Mouse (Mus musculus): ENCODE measurements around the gene Smco1.
"Not testable (repeated sequence)": the region's sequence is repeated elsewhere in the genome, so short reads cannot be mapped to it uniquely, and the experiment has no call there.

Gene Smco1

DNA sequence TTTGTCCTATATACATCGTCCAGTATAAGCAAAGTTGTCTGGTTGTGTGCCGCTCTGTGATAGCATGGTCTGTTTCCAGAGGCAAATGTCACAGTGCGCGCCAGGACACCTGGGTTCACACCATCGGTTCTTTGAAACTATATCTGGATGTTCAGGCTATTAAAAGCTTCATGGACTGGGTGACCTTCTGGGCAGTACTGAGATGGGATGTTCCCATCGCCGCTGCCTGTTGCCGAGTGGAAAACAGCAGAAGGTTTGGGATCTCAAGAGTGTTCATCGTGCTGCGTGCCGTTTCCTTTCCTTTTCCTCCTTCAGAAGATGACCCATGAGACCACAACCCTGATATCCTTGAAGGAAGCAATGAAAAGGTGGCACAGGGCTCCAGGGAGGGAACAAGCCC, at the start of gene Smco1:
TSS of gene Smco1 (plus strand) at position 178 of the 400 bp plus-strand sequence.
- DNase-seq (ENCODE audit: low read depth, low spot score), result no peak

DNA sequence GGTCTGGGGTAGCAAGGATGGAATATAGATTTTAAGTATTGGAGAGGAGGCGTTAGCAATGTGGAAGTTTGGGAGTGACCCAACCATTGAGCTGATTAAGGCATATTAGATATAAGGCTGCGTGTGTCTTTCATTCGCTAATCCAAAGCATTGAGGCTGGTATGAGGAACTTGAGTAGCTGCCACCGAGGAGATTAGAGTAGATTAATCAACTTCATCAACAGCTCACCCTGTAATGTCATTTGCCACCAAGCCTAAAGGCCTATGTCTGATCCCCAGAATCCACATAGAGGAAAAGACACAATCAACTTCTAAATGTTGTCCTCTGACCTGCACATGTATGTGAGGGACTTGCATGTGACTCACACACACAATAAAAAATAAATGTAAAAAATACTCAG, 49.5 kb upstream of the Smco1 start:
- DNase-seq (ENCODE audit: low read depth, low spot score), result no peak

DNA sequence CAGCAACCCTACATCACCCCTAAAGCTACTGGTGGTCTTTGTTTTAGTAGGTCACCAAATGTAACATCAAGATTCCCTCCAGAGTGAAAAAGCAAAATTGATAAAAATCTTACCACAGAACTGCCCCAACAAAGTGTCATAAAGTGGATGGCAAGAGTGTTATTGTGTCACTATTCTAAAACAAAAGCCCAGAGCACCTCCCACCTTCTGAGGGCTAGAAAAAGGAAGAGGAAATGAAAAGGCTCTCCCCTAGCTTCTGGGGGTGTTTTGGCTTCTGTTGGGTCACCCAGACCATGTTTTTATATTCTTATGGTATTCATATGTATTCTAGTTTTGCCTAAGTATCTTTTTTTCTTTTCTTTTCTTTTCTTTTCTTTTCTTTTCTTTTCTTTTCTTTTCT, 48.9 kb upstream of the Smco1 start:
- no peak for DNase-seq (ENCODE audit: low read depth, low spot score)

DNA sequence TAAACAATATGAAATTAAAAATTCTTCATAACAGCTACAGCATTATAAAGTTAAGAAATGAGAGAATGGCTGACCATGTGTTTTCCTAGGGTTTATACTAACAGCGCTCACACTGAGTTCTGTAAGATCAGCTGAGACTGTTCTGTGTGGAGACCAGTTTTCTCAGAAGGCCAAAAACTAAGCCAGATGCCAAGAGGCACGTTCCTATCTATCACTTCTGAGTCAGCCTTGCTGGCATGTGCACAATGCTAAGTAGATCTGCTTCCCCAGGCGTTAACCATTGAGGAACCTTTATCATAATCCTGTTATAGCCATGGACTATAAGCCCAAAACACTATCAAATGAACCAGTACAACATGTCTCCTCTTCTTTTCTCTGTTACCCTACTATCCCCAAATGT, 39.2 kb upstream of the Smco1 start:
- peak; percentile 43 for DNase-seq (ENCODE audit: low read depth, low spot score)

DNA sequence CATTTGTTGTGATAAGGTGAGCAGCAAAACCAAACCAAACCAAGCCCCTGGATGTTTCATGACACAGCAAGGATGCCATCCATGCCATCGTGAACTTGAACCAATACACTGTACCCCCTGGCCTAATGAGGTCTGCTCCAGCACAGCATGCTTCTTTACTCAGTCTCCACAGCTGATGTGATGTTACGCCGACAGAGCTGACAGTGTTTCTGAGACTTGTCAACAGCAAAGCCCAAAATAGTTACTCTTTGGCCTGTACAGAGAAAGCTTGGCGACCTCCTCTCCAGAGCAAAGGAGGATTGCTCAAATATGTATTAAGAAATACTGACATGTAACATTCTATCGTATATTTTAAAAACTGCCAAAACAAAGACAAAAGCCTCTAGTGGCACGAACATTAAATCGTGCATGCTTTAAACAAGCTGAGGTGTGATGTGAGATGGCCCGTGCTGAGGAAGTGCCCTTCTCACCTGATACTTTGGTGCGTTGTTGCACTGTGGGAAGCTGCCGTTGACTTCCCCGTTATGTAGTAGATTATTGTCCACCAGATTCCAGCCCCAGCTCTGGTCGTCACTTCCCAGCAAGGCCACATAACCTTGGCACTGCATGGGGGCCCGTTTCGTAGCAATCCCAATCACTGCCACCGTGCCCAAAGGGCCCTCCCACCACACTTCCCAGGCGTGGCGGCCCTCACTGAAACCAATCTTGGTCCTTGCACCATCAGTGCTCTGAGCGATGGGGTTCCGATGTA, 33.2 kb upstream of the Smco1 start:
- DNase-seq (ENCODE audit: low read depth, low spot score), result no peak

DNA sequence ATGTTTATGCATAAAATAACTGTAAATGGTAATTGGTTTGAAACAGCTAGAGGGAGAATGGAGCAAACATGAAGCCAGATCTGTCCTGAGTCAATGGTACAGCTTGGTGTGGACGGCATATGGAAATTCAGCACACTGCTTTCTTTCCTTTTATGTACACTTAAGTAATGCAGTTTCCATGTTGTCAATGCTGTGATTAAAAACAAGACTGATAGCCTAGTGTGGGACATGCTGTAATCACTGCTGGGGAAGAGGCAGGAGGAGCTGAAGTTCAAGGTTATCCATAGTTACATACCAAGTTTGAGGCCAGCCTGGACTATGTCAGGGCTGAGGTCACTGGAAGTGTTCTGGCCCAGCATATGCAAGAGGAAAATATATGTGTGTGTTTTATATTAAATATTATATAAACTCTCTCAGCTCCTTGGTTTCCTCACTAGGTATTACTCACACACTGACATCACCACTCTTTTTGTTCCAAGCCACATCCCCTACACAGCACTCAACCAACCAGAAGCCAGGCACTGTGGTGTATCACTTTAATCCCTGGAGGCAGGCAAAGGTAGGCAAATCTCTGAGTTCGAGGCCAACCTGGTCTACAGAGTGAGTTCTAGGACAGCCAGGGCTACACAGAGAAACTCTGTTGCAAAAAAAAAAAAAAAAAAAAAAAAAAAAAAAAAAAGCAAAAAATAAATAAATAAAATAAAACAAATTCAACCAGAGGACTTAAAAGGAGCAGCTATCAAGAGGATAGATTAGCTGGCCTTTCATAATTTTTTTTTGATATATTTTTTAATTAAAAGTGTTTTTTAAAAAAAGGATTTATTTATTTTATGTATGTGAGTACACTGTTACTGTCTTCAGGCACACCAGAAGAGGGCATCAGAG, 31.6 kb upstream of the Smco1 start:
- DNase-seq (ENCODE audit: low read depth, low spot score), result peak; percentile 76

DNA sequence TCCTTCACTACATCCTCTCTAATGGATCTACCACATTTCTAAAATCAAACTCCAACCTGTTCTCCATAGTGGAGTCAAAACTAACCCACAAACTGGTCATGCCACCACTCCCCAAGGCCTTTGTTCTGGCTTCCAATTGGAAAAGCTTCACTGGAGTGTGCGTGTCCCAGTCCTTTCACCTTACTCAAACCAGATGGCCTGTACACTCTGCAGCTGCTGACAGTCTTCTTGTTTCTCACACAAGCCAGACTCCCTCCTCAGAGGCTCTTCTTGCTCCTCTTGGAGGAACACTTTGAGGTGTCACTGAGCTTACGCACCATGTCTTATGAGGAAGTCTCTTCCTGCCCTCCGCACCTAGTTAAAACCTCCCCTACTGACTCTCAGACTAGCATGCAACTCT, 27.4 kb upstream of the Smco1 start:
- DNase-seq (ENCODE audit: low read depth, low spot score), result no peak

DNA sequence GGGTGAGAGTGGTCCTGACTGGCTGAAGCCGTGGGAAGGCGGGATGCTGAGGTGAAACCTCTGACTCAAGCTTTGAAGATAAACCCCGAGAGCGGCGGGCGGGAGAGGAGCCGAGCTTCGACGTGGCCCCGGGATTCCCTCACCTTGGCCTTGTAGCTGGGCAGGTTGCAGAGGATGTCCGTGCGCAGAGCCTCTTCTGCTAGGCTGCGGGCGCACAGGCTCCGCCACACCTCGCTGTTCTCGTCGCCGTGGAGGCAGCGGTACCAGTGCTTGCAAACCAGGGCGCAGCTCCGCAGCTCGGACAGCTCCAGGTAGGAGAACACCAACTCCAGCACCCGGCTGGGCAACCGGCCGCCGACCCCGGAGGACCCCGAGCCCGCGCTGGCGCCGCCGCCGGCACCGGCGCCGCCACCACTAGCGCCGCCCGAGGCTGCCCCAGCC, 24.9 kb upstream of the Smco1 start:
- peak; percentile 60 for DNase-seq (ENCODE audit: low read depth, low spot score)

DNA sequence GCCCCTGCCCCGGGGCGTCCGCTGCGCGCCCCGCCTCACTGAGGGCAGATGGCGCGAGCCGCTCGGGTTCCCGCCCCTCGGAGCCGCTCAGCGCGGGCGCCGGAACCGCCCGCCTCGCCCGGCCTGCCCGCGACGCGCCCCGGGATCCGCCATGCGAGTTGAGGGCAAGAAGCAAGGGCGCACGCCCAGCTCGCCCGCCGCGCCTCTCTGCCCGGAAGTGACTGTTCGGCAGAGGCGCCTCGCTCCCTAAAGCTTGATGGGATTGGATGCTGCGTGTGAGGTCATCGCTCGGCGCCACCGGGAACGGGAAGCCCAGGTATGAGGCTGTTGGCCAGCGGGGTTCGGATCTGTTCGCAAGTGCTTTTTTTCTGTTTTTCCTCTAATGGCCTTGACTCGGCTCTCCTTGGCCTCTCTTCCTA, 24.3 kb upstream of the Smco1 start, which contains the start of the genes Fbxo45 and Wdr53:
TSS of gene Fbxo45 (minus strand) at position 207 of the 419 bp plus-strand sequence.
TSS of gene Wdr53 (plus strand) at position 276 of the 419 bp plus-strand sequence.
- DNase-seq (ENCODE audit: low read depth, low spot score), result peak; percentile 97

DNA sequence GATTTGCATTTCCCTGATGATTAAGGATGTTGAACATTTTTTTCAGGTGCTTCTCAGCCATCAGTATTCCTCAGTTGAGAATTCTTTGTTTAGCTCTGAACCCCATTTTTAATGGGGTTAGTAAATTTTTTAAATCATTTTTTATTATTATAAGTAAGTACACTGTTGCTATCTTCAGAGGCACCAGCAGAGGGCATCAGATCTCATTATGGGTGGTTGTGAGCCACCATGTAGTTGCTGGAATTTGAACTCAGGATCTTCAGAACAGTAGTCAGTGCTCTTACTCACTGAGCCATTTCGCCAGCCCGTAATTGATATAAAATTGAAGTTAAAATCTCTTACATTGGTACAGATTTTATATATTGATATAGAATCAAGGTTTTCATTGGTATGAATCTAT, 7.0 kb upstream of the Smco1 start:
- peak; percentile 73 for DNase-seq (ENCODE audit: low read depth, low spot score)

DNA sequence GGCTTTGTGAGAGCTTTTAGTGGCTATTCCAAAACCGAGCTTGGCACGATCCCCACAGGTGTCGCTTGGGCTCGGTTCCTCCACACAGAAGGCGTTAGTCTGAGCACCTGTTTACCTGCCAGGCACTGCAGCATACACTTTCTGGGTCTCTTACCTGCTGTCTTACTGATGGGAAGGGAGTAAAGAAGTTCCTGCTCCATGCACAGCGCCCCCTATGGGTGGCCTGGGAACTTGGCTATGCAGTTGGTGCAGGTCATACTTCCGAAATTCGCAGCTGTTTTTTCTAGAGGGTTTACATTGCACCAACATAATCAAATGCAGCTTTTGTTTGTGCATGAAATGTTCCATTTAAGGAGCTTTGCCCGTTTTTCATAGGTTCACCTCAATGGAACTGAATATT, 2.1 kb downstream of the Smco1 start:
- DNase-seq (ENCODE audit: low read depth, low spot score), result no peak

DNA sequence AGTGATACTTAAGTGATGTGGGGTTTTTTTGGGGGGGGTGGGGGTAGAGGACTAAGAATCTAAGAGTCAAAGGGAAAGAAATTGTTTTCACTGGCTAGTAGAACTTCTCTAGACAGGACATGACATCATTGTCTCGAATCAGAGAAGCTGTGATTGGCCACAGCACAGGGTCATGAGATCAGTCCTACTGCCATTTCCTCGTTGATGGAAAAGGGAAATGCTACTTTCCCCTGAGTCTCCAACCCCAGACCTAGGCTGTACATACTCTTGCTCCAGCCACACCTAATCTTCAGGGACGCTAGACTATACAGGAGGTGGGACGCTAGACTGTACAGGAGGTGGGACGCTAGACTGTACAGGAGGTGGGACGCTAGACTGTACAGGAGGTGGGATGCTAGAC, 3.8 kb downstream of the Smco1 start:
- no peak for DNase-seq (ENCODE audit: low read depth, low spot score)

DNA sequence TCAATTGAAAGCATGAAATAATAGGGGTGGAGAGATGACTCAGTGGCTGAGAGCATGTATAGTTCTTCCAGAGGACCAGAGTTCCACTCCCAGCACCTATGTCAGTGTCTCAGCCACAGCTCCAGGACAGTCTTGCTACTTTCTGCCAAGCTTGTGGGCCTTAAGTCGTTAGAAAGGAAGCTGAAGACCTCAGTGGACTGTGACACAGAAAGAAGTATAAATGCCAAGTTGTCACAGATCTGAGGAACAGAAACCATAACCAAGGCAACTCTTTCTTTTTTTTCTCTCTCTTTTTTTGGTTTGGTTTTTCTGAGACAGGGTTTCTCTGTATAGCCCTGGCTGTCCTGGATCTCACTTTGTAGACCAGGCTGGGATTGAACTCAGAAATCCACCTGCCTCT, 4.6 kb downstream of the Smco1 start:
- no peak for DNase-seq (ENCODE audit: low read depth, low spot score)

DNA sequence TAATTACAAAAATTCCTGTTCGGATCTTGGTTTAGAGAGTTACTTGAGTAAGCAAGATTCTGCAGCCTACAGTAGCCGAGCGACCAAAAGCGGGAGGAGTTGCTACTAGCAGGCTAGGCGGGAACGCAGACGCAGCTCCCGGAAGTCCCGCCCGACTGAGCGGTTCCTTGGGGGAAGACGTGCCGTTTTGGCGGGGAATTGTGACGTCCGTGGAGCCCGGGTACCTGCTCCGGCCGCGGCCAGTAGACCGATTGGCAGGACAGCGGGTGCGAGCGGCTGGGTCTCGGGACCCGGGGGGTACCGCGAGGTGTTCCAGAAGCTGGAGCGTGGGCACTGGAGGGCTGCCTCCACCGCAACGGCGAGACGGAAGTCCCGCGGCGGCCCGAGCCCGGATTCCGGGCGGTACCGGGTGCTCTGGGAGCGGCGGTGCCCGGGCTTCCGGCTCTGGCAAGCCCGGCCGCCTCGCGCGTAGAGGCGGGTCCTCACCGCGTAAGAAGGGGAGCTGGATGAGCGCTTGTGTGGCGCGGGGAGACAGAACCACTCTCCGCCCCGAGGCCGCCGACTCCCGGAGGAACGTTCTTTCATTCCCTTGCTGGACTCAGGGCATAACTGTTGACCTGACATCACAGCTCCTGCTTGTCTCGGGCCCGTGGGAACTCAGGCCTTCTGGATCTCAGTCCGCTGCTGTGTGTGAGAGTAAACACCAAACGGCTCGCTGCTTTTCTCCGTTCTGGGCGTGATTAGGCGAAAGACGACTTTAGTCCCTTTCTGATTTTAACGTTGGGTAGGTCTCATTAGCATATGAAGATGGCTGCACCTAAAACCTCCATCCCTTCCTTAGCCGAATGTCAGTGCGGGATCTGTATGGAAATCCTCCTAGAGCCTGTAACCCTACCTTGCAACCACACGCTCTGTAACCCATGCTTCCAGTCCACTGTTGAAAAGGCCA, 6.3 kb downstream of the Smco1 start, which contains the start of gene Rnf168:
TSS of gene Rnf168 (plus strand) at position 152 of the 949 bp plus-strand sequence.
- DNase-seq (ENCODE audit: low read depth, low spot score), result peak; percentile 94

DNA sequence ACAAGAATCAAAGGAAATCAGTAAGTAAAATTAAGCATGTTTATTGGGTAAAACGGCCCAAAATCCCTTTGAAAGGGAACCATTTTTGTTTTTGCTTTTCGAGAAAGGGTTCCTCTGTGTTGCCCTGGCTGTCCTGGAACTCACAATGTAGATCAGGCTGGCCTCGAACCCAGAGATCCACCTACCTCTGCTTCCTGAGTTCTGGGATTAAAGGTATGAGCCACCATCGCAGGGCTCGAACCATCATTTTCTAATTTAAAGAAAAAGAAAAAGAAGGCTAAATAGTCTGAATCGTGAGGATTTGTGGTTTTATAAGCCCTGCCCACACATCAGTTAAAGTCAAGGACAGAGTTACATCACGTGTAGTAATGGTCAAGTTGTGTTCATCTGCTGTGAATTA, 7.1 kb downstream of the Smco1 start:
- DNase-seq (ENCODE audit: low read depth, low spot score), result peak; percentile 57

DNA sequence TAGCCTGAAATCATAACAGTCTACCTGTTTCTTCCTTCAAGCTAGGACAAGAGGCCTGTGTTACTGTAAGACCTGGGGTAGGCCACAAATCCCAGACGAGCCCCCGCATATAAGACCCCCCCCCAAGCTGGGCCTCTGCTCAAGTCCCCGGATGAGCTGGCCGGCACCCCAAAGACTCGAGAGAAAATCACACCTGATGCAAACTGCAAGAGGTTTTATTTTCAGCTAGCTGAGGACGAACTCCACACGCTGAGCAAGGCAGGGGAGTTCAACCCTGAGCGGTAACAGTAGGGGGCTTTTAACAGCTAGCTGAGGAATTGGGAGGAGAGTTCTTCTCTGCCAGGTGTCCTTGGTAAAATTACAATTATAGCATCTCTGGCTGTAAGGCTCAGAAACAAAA, 8.9 kb downstream of the Smco1 start:
- DNase-seq (ENCODE audit: low read depth, low spot score), result no peak

DNA sequence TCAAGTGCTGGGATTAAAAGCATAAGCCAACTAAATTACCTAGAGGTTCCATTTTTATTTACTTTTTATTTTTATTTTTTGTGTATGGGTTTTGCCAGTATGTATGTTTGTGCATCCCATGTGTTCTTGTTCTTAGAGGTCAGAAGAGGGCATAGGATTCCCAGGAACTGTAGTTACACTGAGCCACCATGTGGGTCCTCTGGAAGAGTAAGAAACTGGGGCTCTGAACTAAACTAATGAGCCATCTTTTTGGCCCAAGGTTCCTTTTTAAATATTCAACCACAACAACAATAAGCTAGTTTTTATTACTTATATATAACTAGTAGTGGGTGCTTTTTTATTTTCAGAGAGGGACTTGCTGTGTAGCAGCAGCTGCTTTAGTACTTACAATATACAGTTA, 11.3 kb downstream of the Smco1 start:
- DNase-seq (ENCODE audit: low read depth, low spot score), result peak; percentile 25

DNA sequence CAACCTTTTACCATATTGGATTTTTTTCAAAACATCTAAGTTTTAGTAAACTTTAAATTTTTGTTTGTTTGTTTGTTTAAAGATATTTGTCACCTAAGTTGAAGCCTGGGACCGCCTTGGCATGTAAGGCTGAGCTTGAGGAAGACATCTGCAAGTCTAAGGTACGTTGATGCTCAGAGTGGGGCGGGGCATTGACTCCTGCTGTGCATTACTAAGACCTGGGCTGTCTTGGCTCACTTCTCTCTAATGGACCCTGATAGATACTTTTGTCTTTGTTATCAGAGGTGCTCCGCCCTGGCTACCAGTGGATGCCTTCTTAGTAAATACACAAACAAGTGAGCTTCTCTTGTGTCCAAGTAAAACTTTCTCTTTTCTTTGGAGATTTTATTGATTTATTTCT, 20.6 kb downstream of the Smco1 start:
- no peak for DNase-seq (ENCODE audit: low read depth, low spot score)

DNA sequence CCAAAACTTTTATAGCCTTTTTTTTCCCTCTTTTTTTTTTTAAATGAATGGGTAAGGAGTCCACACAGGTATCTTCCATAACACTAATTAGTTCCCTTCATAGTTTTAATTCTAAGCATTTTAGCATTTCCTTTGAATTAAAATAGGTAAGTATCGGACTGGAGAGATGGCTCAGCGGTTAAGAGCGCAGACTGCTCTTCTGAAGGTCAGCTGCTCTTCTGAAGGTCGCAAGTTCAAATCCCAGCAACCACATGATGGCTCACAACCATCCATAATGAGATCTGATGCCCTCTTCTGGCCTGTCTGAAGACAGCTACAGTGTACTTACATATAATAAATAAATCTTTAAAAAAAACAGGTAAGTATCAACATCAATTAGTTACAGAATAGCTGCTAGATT, 28.3 kb downstream of the Smco1 start:
- DNase-seq (ENCODE audit: low read depth, low spot score), result not testable (repeated sequence)

DNA sequence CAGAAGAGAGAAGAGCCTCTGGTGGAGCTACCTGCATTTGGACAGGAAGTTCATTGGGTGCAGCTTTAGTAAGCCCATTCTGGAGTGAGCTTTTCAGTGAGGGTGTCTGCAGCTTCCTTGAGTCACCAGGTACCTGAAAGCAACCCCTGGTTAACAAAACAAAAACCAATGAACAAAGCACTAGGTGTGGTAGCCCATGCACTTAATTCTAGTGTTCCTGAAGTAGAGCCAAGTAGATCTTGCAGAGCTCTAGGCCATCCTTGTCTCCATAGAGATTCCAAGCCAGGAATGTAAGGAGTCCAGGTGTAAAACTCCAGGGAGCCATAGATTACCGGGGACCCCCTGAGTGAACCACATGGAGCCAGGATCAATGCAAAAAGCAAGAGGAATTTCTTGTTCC, 31.8 kb downstream of the Smco1 start:
- DNase-seq (ENCODE audit: low read depth, low spot score), result no peak

DNA sequence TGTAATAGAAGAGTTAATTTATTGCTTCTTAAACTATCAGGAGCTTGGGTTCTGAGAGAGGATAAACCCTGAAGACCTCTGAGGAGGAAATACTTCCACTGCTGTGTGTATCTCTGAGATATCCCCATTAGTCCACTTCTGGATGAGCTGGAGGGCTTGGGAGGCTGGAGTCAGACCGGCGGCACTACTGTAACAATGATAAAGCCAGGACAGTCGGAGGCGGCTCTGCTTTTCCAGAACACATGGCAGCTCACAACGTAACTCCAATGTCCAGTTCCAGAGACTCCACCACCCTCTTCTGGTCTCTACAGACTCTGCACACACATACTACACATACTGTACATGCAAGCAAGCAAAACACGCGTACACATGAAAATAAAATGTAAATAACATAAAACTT, 32.6 kb downstream of the Smco1 start:
- no peak for DNase-seq (ENCODE audit: low read depth, low spot score)
